Mouse (Mus musculus) forebrain, embryonic 14.5 days (tissue): ENCODE measurements at regions not wholly inside any gene's neighbourhood (a gene's known extent, or its start where the extent isn't known, plus 50 kb on each side); places are given as distances from the start of the nearest gene placed in this dataset.

Source experiments
- ATAC-seq: fragments of 200-750 bp; cut with Nextera tagmentation; 2 replicates; pipeline ENCODE4 v1.8.0; 2017; ENCODE audit warnings: mild to moderate bottlenecking, moderate library complexity
- DNase-seq: peaks from one replicate; pipeline ENCODE4 v3.0.0-alpha.2; 2015; ENCODE audit warnings: low spot score
- H3K27ac ChIP-seq: fragments of 300-500 bp; sonication (generic); 2 replicates; pipeline ENCODE4 v1.5.1; 2014; ENCODE audit warnings: low read depth, mild to moderate bottlenecking, control low read depth, low read length, moderate library complexity
- H3K27me3 ChIP-seq: fragments of 300-500 bp; sonication (generic); replicated peaks from 2 replicates; pipeline ENCODE4 v1.6.1; 2014; ENCODE audit warnings: low read length, control low read depth, mixed read lengths; ENCODE audit not compliant: control insufficient read depth, insufficient read depth
- H3K36me3 ChIP-seq: fragments of 300-500 bp; sonication (generic); 2 replicates; pipeline ENCODE4 v1.6.1; 2014; ENCODE audit warnings: low read length, control low read depth; ENCODE audit not compliant: control insufficient read depth, insufficient read depth
- H3K4me1 ChIP-seq: fragments of 300-500 bp; sonication (generic); 2 replicates; pipeline ENCODE4 v1.6.1; 2014; ENCODE audit warnings: antibody characterized with exemption, low read length, control low read depth; ENCODE audit not compliant: control insufficient read depth, insufficient read depth
- H3K4me2 ChIP-seq: fragments of 300-500 bp; sonication (generic); 2 replicates; pipeline ENCODE4 v1.6.1; 2014; ENCODE audit warnings: mild to moderate bottlenecking, control low read depth, low read length
- H3K4me3 ChIP-seq: fragments of 300-500 bp; sonication (generic); 2 replicates; pipeline ENCODE4 v1.5.1; 2014; ENCODE audit warnings: low read depth, low read length, control low read depth
- H3K9ac ChIP-seq: fragments of 300-500 bp; sonication (generic); 2 replicates; pipeline ENCODE4 v1.6.1; 2014; ENCODE audit warnings: mild to moderate bottlenecking, low read length, control low read depth, moderate library complexity
- H3K9me3 ChIP-seq: fragments of 300-500 bp; sonication (generic); replicated peaks from 2 replicates; pipeline ENCODE4 v1.6.1; 2016; ENCODE audit warnings: low read length, control low read depth, mixed read lengths; ENCODE audit not compliant: control insufficient read depth
- WGBS: fragments of 180-500 bp; shearing (Covaris S2); extraction: QIAGEN DNeasy Blood & Tissue Kit; methylation state at CpG from one replicate; pipeline ENCODE4 v1.1.7; 2014; 5-methylcytosine and 5-hydroxymethylcytosine counted together

- H3K27ac ChIP-seq, result no peak overlapping the region
- no peak overlapping the region for H3K9ac ChIP-seq
- no peak for ATAC-seq
- 36% methylated on average over 3 of the region's 3 CpGs for WGBS
- no peaks in the 10 kb centered on the region for H3K36me3 ChIP-seq
- H3K27me3 ChIP-seq, result no peaks in the 10 kb centered on the region
- H3K9me3 ChIP-seq, result no peaks in the 10 kb centered on the region
- no peak overlapping the region for H3K4me2 ChIP-seq
- no peak overlapping the region for H3K4me3 ChIP-seq
- H3K4me1 ChIP-seq, result peaks cover 4% of the 10 kb centered on the region
- DNase-seq, result peak; percentile 78
These were observed 401.6 kb upstream of the Nmur2 start for GRCm38 (mm10) chr11:56442381-56442780.

- WGBS, result 16% methylated on average over 2 of the region's 2 CpGs
- no peaks in the 10 kb centered on the region for H3K36me3 ChIP-seq
These were observed 400.3 kb upstream of the Nmur2 start for GRCm38 (mm10) chr11:56441071-56441470.

GRCm38 (mm10) chr11:56431089-56431488 lies 390.3 kb upstream of the Nmur2 start:
- no peak overlapping the region for H3K4me2 ChIP-seq
- H3K9me3 ChIP-seq, result no peaks in the 10 kb centered on the region
- no peak overlapping the region for H3K9ac ChIP-seq
- H3K27ac ChIP-seq, result no peak overlapping the region
- H3K36me3 ChIP-seq, result no peaks in the 10 kb centered on the region
- H3K4me1 ChIP-seq, result no peaks in the 10 kb centered on the region
- 83% methylated on average over 3 of the region's 3 CpGs for WGBS
- ATAC-seq (no peak), DNase-seq (no peak)
- H3K4me3 ChIP-seq, result no peak overlapping the region
- no peaks in the 10 kb centered on the region for H3K27me3 ChIP-seq

More at GRCm38 (mm10) chr11:56441071-56441470, 400.3 kb upstream of the Nmur2 start:
- Histone ChIP-seq H3K9me3 (no peaks in the 10 kb centered on the region), H3K27ac (no peak overlapping the region), H3K4me3 (no peak overlapping the region), H3K27me3 (no peaks in the 10 kb centered on the region), H3K4me1 (peaks cover 4% of the 10 kb centered on the region), H3K4me2 (no peak overlapping the region), H3K9ac (no peak overlapping the region)
- peak; percentile 41 for DNase-seq
- ATAC-seq, result no peak

- DNase-seq (no peak), ATAC-seq (no peak)
- Histone ChIP-seq H3K36me3 (no peaks in the 10 kb centered on the region), H3K9me3 (no peaks in the 10 kb centered on the region), H3K27me3 (no peaks in the 10 kb centered on the region), H3K4me2 (no peak overlapping the region), H3K4me3 (no peak overlapping the region), H3K27ac (no peak overlapping the region), H3K9ac (no peak overlapping the region), H3K4me1 (no peaks in the 10 kb centered on the region)
- WGBS, result 68% methylated on average over 1 of the region's 1 CpGs
These were observed 344.0 kb upstream of the Nmur2 start for GRCm38 (mm10) chr11:56384761-56385160.

- H3K36me3 ChIP-seq, result no peaks in the 10 kb centered on the region
- no peak for DNase-seq
- H3K4me3 ChIP-seq, result no peak overlapping the region
- H3K9me3 ChIP-seq, result no peaks in the 10 kb centered on the region
- WGBS, result 83% methylated on average over 5 of the region's 5 CpGs
- H3K9ac ChIP-seq, result no peak overlapping the region
- ATAC-seq, result no peak
- no peak overlapping the region for H3K4me2 ChIP-seq
- H3K27ac ChIP-seq, result no peak overlapping the region
- H3K4me1 ChIP-seq, result no peaks in the 10 kb centered on the region
- no peaks in the 10 kb centered on the region for H3K27me3 ChIP-seq
These were observed 336.7 kb upstream of the Nmur2 start for GRCm38 (mm10) chr11:56377535-56377934.

- no peak overlapping the region for H3K27ac ChIP-seq
- no peak for DNase-seq
- no peak for ATAC-seq
- WGBS, result 84% methylated on average over 6 of the region's 6 CpGs
- H3K4me2 ChIP-seq, result no peak overlapping the region
- H3K9ac ChIP-seq, result no peak overlapping the region
- H3K4me3 ChIP-seq, result no peak overlapping the region
- H3K36me3 ChIP-seq, result no peaks in the 10 kb centered on the region
- H3K27me3 ChIP-seq, result no peaks in the 10 kb centered on the region
- no peaks in the 10 kb centered on the region for H3K4me1 ChIP-seq
- no peaks in the 10 kb centered on the region for H3K9me3 ChIP-seq
These were observed 333.5 kb upstream of the Nmur2 start for GRCm38 (mm10) chr11:56374329-56374728.

- no peak for DNase-seq
- Histone ChIP-seq H3K4me2 (no peak overlapping the region), H3K4me1 (no peaks in the 10 kb centered on the region), H3K4me3 (no peak overlapping the region), H3K27ac (no peak overlapping the region), H3K27me3 (no peaks in the 10 kb centered on the region), H3K9me3 (no peaks in the 10 kb centered on the region), H3K9ac (no peak overlapping the region), H3K36me3 (no peaks in the 10 kb centered on the region)
- ATAC-seq, result no peak
- WGBS, result 82% methylated on average over 4 of the region's 4 CpGs
These were observed 332.8 kb upstream of the Nmur2 start for GRCm38 (mm10) chr11:56373624-56374023.

- H3K27ac ChIP-seq, result no peak overlapping the region
- DNase-seq (no peak), ATAC-seq (no peak)
- no peaks in the 10 kb centered on the region for H3K4me1 ChIP-seq
- WGBS, result 69% methylated on average over 2 of the region's 2 CpGs
- H3K4me2 ChIP-seq, result no peak overlapping the region
- H3K9me3 ChIP-seq, result no peaks in the 10 kb centered on the region
- no peak overlapping the region for H3K9ac ChIP-seq
- H3K36me3 ChIP-seq, result no peaks in the 10 kb centered on the region
- H3K4me3 ChIP-seq, result no peak overlapping the region
- H3K27me3 ChIP-seq, result no peaks in the 10 kb centered on the region
These were observed 316.9 kb upstream of the Nmur2 start for GRCm38 (mm10) chr11:56357690-56358089.

- H3K36me3 ChIP-seq, result no peaks in the 10 kb centered on the region
- WGBS, result 61% methylated on average over 7 of the region's 7 CpGs
- H3K4me2 ChIP-seq, result no peak overlapping the region
- no peak overlapping the region for H3K4me3 ChIP-seq
- H3K27me3 ChIP-seq, result no peaks in the 10 kb centered on the region
- no peak overlapping the region for H3K9ac ChIP-seq
- H3K9me3 ChIP-seq, result no peaks in the 10 kb centered on the region
- no peaks in the 10 kb centered on the region; the same call in 1 of the 2 replicates for H3K4me1 ChIP-seq
- DNase-seq (peak; percentile 52), ATAC-seq (peak; percentile 68)
- H3K27ac ChIP-seq, result no peak overlapping the region
These were observed 311.1 kb upstream of the Nmur2 start for GRCm38 (mm10) chr11:56351798-56352366.
